ENCODE assay signal across 8 mouse cellular contexts in the genomic region with DNA sequence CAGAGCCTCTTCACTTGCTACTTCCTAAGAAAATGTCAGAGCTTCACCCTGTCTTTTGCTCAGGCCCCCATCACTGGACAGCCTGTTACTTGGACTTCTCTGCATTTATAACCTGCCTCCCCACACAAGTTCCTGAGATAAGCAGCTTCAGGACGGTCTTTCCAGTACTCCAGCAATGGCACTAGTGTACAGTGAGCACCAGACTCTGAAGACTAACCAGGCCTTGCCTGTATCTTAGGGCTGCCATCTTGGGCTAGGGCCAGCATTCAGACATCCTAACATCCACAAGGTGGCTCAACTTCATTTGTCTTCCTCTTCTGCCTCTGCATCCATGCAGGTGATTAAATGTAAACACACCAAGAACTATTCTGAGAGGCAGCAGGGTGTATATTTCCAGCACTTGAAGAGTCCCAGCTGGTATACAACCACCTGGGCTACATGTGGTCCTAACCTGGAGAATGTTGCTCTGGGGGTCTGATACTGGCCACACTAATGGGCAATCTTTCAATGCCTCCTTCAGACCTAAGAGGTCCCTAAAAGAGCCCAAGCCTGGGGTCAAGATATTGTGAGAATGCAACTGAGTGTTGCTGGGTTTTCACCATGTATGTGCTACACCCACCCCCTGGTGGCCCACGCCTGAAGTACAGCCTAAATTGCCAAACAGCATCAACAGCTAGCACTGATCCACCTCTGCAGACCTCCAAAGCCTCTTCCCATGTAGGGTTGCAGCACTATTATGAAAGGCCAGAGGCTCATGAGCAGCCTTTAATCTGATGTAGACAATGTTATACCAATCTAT. TPM values are rescaled to one million over a fixed set of nuclear protein-coding genes. Genes with fewer than 3 reads are reported as not detected.
DNase-seq lines count a peak whose midpoint lies in the region; ATAC-seq lines count a peak whose summit lies in the region.

No protein-coding gene starts in this region.

- ATAC-seq in liver, embryonic 15.5 days (ENCODE audit: insufficient read depth): peak; percentile 66

- H3K9me3 ChIP-seq in embryonic facial prominence, embryonic 10.5 days: no peaks in the 10 kb centered on the region
- H3K9me3 ChIP-seq in liver, embryonic 15.5 days (replicated peaks): no peaks in the 10 kb centered on the region

- H3K36me3 ChIP-seq in embryonic facial prominence, embryonic 10.5 days (replicated peaks): peaks cover 53% of the 10 kb centered on the region
- H3K36me3 ChIP-seq in liver, embryonic 15.5 days (replicated peaks): peaks cover 55% of the 10 kb centered on the region

- no peak overlapping the region for H3K4me2 ChIP-seq in liver, embryonic 15.5 days

- peak; percentile 80 to 82 for DNase-seq in B cell, adult 2 months
- DNase-seq in WW6 (ENCODE audit: low read depth, low spot score): peak; percentile 91
- DNase-seq in embryonic facial prominence, embryonic 10.5 days (ENCODE audit: low spot score): peak; percentile 85
- DNase-seq in heart, adult 11 months: peak; percentile 96
- DNase-seq in kidney, adult 18-20 months: peak; percentile 81
- peak; percentile 81 for DNase-seq in neural tube, embryonic 10.5 days (ENCODE audit: extremely low spot score, low spot score)
- peak; percentile 80 for DNase-seq in thymus, postnatal 0 days (ENCODE audit: low spot score)

- H3K4me3 ChIP-seq in embryonic facial prominence, embryonic 10.5 days: no peak overlapping the region
- H3K4me3 ChIP-seq in liver, embryonic 15.5 days (replicated peaks): no peak overlapping the region

- H3K27ac ChIP-seq in embryonic facial prominence, embryonic 10.5 days (replicated peaks): no peak overlapping the region
- H3K27ac ChIP-seq in liver, embryonic 15.5 days (replicated peaks): peak overlapping the region; percentile 79

- H3K27me3 ChIP-seq in embryonic facial prominence, embryonic 10.5 days (replicated peaks; ENCODE audit: low read depth, poor library complexity, severe bottlenecking): no peaks in the 10 kb centered on the region
- H3K27me3 ChIP-seq in liver, embryonic 15.5 days: peaks cover 3% of the 10 kb centered on the region; the same call in 1 of the 2 replicates

- 6% methylated on average over 2 of the region's 2 CpGs for WGBS in embryonic facial prominence, embryonic 10.5 days
- 1% methylated on average over 2 of the region's 2 CpGs for WGBS in liver, embryonic 15.5 days (ENCODE audit: insufficient replicate concordance)

- H3K9ac ChIP-seq in liver, embryonic 15.5 days: peak overlapping the region; percentile 29; the same call in 1 of the 2 replicates

- peaks cover 30% of the 10 kb centered on the region for H3K4me1 ChIP-seq in embryonic facial prominence, embryonic 10.5 days
- peaks cover 74% of the 10 kb centered on the region for H3K4me1 ChIP-seq in liver, embryonic 15.5 days (replicated peaks)

RNA-seq across cellular contexts. Expression of a gene that starts 14.6 kb away (rescaled TPM):
- 5.9 and 7.0 TPM in 2 replicates for polyA plus RNA-seq in embryonic facial prominence, embryonic 10.5 days (2016; fragmentation: Nextera tagmentation; extraction: Ambion mirVana)
- 12.7 and 13.0 TPM in 2 replicates for polyA plus RNA-seq in liver, embryonic 15.5 days (2015; fragmentation: Nextera tagmentation; extraction: Ambion mirVana)
- 74.1 and 74.5 TPM in 2 replicates for polyA plus RNA-seq in thymus, postnatal 0 days (2015; fragmentation: Nextera tagmentation; extraction: Ambion mirVana)

RNA-seq across cellular contexts. Expression of a gene that starts 15.1 kb away (rescaled TPM):
- polyA plus RNA-seq in embryonic facial prominence, embryonic 10.5 days (2016; fragmentation: Nextera tagmentation; extraction: Ambion mirVana): 1,034 and 1,049 TPM in 2 replicates
- polyA plus RNA-seq in liver, embryonic 15.5 days (2015; fragmentation: Nextera tagmentation; extraction: Ambion mirVana): 539 and 552 TPM in 2 replicates
- 1,085 and 1,101 TPM in 2 replicates for polyA plus RNA-seq in thymus, postnatal 0 days (2015; fragmentation: Nextera tagmentation; extraction: Ambion mirVana)

RNA-seq across cellular contexts. Expression of a gene that starts 56.4 kb away (rescaled TPM):
- 43.3 and 45.3 TPM in 2 replicates for polyA plus RNA-seq in embryonic facial prominence, embryonic 10.5 days (2016; fragmentation: Nextera tagmentation; extraction: Ambion mirVana)
- 11.0 and 12.7 TPM in 2 replicates for polyA plus RNA-seq in liver, embryonic 15.5 days (2015; fragmentation: Nextera tagmentation; extraction: Ambion mirVana)
- 37.3 and 38.2 TPM in 2 replicates for polyA plus RNA-seq in thymus, postnatal 0 days (2015; fragmentation: Nextera tagmentation; extraction: Ambion mirVana)
